Mouse (Mus musculus): ENCODE measurements around the gene Entpd1.

GRCm38 (mm10) chr19:40733409-40733808 is 121.2 kb downstream of the Entpd1 start:
- TF ChIP-seq POLR2A (IDR thresholded peaks at IDR 0.05; ENCODE audit: low read depth, low read length) (no peak), CTCF (IDR thresholded peaks at IDR 0.05; ENCODE audit: borderline replicate concordance, insufficient read depth, low read length) (no peak)

Data from embryonic fibroblast, embryonic 13.5 days (primary cell).